Mouse (Mus musculus) hindlimb bud, embryonic 11.5 days (tissue): ENCODE measurements around the gene Zfp90.
"Not testable (repeated sequence)": the region's sequence is repeated elsewhere in the genome, so short reads cannot be mapped to it uniquely, and the experiment has no call there.

ENCODE experiments used
- DNase-seq: peaks from one replicate; pipeline ENCODE4 v3.0.0-alpha.2; 2012; ENCODE audit warnings: low read depth, low spot score; ENCODE audit errors: extremely low spot score

Gene Zfp90

DNA sequence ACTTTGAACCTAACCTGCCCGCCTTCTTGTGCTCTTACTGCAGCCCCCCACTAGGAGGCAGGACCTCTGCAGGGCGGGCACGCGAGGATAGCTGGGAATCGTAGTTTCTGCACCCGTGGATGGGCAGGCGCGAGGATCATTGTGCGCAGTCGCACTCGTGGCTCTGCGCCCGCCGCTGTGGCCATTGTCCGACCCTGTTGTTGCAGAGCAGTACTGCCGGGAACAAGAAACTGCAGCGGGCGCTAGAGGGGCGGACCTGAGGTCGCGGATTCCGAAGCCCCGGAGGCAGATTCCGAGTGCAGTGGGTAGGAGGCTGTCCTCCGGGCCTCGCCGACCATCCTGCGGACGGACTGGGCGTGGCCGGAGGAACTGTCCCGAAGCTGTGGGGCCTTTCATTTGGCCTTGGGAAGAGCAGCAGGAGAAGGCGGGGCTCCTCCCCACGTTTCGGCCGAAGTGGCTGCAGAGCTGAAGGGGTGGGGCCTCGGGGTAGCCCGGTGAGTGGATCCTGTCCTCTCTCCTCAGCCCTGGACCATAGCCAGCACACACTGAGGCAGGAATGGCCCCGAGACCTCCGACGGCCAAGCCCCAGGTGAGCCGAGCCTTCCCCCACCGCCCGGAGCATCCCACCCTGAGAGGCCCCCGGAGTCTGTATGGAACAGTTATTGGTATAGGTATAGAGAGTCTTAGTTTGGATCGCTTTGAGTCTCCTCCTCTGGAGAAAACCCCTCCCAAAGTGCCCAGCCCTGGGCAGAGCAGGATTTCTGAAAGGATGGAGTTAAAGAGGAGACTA is at the start of gene Zfp90:
Gene Zfp90, plus strand, starts transcription at position 146 of the 790 bp plus-strand sequence.
- peak; percentile 81 for DNase-seq

DNA sequence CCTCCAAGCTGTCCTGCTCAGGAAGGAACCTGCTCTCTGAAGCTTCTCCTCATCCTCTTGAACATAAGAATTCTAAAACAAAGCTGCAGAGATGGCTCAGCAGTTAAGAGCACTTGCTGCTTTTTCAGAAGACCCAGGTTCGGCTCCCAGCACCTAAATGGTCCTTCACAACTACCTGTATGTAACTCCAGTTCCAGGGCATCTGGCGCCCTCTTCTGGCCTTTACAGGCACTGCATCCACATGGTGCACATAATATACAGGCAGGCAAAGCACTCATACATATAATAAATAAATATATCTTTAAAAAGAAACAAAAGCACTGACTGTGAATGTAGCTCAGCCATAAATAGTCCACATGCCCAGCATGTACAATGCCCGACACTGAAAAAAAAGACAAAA is 46.6 kb upstream of the Zfp90 start:
- DNase-seq: no peak

DNA sequence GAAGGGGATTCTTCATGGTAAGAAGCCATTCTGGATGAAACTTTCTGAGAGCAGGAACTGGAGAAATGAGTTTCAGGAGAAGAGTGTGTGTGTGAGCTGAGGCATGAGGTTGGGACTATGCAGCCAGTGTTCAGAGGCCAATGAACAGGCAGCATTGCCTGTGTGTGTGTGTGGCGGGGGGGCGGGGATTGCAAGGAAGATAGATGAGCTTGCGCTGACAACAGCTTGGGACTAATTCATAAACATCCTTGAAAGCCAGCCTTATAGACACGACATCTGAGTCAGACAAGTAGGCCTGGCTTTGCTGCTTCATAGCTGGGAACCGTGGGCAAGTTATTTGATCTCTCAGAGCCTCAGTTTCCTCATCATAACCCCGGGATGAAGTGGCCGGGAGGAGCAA is 46.1 kb upstream of the Zfp90 start:
- no peak for DNase-seq

DNA sequence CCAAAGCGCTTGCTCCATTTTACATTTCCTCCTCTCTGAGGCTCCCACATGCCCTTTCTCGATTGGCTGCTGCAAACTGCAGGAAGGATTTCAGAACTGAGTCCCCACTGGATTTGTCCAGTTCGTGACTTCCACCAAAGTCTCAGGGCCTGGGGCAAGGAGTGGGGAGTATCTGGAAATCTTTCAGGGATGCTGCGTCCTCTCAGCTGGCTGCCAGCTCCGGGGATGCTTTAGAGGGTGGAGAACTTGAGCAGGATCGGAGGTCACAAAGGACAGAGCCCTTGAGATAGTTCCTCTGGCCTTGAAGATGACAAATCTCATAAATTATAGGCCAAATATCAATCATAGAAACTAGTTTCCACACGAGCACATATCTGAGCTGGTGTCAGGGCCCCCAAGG is 39.2 kb upstream of the Zfp90 start:
- DNase-seq: no peak

DNA sequence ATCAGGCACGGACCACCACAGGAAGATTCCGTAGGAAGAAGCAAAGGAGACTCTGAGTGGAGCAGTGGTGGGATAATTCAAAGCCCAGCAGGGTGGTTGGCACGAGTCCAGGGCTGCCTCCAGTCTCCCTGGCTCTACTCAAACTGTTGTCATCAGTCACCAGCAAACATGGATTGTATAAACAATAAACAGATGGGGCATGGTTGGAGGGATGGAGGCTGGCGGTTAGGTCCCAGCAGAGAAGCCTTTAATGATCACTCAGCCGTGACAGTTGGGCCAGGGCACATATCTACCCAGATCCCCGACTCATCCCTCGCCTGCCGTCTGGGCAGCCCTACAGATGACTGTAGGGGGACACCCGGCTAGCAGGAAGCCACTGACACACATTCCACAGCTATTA is 38.3 kb upstream of the Zfp90 start:
- no peak for DNase-seq

DNA sequence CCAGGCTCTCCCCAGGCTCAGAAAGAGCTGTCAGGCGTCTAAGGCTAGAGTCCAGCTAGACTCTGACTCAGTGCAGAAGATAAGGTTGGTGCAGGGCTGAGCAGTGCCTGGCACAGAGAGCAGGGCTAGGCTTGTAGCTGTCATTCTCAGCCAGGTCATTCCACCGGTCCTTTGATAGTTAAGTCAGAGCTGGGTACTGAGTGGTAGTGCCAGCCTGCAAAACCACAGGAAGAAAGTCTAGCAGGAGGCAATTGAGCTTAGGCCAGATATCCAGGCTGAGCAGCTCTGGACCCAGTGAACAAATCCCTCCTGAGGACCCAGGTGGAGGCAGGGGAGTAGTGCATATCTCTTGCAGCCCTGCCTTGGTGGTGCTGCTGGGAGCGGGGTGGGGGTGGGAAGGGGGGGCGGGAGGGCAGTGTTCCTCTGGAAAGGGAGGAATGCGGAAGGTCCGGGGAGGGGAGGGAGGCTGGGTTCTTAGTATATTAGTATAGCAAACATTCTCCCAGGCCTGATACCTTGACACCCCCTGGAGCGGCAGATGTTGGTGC is 36.6 kb upstream of the Zfp90 start:
- DNase-seq: no peak

DNA sequence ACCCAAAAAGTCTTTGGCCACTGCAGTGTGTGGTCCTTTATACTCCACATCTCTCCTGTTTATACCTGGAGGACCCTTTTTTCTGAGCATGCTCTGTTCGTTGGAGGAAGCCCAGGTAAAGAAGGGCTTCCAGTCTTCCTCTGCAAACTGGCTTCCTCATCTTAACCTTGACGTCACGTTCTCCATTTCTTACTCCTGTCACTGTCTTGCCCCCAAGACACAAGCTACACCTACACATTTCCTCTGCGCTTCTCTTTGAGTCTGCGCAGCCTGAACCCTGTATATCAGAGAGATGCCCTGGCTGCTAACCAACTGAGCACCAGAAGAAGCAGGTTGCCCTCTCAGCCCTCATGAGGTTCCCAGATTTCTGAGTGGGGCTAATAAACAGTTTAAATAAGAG is 35.8 kb upstream of the Zfp90 start:
- DNase-seq: no peak

DNA sequence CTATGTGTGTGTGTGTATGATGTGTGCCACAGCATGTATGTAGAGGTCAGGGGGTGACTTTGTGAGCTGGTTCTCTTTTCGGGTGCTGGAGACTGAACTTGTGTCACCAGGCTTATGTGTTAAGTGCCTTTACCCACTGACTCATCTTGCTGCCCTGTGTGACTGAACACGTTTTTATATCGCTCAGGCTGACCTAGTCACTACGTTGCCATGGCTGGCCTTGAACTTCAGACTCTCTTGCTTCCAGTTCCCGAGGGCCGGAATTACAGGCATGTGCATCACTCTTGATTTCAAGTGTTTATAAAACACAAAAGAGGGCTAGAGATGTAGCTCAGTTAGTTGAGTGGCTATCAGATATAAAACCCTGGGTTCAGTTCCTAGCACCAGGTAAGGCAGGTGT is 34.1 kb upstream of the Zfp90 start:
- no peak for DNase-seq

DNA sequence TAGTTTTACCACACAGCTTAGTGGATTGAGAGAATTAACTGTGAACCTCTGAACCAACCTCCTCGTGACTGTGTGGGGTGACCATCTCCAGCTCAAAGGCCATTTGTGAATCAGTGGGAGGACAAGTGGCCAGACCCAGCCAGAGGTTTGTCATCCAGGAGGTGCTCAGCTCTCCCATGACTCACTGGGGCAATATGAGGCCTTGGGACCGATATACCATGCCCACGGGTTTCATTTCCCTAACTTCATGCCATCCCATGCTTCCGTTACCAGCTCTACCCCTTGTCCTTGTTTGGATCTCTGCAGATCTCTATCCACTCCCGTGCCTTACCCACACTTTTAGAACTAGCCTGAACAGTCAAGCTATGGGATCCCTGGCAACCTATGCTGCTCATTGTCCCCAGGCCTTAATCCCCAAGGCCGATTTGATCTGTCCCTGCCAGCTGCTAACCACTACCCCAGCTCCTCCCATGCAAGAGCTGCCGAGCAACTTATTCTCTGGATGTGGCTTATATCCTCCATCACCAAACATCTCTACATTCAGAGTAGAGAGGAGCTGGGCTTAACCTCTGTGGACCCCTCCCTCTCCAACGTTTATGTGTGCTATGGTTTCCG is 27.2 kb upstream of the Zfp90 start:
- no peak for DNase-seq

DNA sequence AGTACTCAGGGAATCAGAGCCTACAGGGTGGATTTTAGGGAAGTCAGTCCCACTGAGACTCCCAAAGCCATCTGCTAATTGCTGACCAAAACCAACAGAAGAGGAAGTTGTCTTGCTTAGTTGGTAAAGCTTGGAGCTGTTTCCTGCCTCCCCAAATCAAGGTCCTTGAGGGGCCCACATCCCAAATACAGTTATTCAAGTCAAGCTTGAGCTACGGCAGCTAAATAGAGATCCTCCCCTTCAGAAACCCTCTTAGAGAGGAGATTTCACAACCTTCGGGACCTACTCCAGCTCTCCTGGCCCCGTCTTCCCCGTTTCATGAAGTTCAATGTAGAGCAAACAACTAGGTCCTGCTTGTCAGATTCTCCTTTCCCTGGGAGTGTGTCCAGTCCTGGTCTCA is 20.6 kb upstream of the Zfp90 start:
- DNase-seq: no peak

DNA sequence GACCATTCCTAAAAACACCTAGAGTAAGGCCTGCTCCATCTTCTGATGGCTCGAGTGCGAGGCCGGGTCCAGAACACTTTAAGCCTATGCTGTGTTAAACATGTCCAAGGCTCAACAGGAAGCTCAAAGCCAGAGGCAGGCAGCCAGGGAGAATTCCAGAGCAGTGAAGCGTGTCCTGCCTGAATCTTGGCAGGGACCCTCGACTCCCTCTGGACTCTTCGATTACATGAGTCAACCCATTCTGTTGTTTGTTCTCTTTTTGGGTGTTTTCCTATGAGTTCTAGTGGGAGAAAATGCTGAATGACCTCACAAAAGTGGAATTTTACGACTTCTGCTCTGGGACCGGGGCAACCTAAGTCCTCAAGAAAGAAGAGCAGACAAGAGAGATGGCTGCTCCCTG is 15.4 kb upstream of the Zfp90 start:
- DNase-seq: no peak

DNA sequence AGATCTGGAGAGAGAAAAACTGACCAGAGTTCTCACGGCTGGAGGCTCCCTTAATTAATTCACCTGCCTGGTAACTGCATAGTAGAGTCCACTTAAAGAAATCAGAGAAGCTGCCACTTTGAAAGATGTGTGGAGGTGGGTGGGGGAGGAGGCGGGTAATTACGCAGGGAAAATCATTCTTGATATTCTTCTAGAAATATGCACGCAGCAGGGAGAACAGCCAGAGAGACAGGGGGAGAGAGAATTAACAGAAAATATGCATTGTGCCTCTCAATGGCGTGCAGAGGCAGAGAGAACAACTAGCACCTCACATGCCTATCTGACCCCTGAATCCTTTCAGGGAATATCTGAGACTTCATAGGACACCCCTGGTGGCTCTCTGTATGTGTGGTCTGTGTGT is 14.9 kb upstream of the Zfp90 start:
- DNase-seq: no peak

DNA sequence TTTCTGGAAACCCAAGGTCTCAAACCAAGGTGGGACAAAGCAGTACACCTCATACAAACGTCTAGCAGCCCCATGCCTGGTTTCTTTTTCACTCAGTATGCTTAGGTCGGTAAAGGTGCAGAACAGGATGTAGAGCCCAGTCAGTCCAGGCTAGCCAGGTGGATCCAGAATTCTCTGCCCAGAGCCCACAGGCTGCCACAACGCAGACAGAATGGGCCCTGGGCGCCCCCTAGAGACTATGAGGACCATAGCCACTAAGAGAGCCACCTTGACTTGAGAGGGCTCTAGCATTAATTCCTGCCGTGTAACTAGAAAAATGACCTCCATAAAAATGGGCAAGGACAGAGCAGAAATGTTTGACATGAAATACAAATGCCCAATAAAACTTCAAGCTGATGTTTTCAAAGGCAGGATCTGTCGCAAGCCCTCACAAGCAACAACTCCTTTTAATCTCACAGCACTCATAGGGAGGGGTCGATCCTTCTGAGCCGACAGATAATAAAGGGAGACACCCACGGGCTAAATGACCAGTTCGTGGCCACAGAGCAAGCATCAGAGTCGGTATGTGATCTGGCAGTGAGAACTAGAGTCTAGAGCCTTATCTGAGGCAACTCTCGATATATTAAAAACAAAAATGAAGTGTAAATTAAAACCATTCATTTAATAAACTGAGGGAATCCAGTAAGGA is 11.7 kb upstream of the Zfp90 start:
- DNase-seq: no peak

DNA sequence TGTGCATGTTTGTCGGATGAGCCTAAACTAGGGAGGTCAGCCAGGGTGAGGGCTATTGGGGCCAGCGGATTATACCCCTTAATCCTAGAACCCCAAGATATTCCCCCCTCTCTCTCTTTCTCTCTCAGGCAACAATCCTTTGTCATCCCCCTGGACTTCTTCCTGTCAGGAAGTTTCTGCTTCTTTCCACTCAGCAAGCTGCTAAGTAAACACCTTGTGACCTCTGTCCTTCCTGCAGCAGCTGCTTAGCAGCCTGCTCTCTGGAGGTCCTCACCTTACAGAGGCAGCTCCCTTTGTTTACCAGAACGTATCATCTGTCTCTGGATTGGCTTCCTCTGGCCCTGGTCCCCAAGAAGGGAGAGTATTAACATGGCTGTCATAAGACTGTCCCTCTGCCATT is 10.3 kb upstream of the Zfp90 start:
- no peak for DNase-seq

DNA sequence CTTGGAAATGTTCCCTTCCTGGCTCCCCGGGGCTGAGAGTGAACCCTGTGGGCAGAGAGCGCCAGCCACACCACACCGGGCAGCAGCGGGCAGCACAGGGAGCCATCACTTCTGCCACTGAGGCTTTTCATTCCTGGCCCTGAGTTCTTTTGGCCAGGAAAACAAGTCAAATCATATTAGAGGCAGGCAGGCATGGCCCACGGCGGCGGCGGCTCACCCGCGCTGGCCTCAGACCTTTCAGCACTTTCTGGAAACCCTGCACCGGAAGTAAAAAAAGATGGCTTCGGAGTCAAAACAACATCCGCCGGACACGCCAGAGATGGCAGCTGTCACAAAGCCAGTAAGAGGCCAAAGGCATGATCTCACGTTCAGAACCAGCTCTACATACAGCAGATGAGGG is 9.3 kb upstream of the Zfp90 start:
- no peak for DNase-seq

DNA sequence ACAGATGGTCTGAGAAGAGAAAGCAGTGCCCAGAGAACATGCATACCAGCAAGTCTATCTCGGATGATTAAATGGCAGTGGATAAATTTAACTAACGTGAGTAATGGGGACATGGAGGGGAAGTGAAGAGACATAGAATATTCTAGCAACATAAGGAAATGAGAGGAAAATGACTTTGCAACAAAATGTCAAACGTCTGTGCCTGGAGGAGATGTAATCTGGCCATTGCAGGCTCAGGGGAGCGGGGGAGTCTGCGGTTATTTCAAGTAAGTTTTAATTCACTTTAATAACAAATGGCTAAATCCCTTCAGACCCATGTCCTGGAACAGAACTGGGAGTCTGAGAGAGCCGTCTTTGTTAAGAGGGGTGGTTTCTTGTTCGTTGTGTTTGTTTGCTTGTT is 5.1 kb upstream of the Zfp90 start:
- no peak for DNase-seq

DNA sequence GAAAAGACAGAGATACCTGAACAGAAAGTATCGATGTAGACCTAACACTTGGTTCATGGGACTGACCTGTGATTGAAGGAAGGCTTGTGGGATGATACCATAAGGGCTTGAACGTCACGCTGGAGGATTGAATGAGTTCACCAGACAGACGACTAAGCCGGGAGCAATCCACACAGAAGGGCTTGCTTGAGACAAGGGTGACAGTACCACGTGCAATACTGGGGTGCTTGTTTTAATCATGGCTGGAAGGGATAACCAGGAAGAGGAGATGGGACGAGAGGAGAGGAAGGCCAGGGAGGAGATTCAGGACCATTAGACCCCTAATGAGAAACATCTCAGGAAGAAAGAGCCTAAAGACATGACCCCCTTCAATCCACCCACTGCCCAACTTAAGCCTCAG is 4.6 kb upstream of the Zfp90 start:
- DNase-seq: no peak

DNA sequence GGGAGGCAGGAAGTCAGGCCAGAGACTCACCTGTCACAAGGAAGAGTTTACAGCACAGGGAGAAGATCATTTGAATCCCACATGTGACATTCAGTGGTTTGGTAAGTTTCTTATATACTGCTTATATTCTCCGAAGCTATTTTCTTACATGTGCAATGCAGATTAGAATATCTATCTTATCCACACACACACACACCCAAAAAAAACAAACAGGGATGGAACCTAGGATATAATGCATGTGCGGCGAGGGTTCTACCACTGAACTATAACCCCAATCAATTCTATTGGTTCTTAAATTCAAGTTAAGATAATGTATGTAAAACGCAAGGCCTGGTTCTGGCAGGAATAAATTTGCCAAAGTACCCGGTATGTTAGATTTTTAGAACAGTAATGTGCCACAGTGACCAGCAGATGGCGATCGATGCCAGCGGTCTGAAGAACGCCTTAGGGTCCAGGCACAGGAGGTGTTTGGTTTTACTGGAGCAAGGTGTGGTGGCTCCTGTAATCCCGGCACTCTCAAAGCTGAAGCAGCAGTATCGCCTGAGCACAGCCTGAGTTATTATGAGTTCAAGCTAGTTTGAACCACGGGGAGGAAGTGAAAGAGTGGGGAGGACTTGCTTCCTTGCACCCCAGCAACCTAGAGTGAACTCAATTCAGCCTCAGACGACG is 3.2 kb upstream of the Zfp90 start:
- peak; percentile 50 for DNase-seq

DNA sequence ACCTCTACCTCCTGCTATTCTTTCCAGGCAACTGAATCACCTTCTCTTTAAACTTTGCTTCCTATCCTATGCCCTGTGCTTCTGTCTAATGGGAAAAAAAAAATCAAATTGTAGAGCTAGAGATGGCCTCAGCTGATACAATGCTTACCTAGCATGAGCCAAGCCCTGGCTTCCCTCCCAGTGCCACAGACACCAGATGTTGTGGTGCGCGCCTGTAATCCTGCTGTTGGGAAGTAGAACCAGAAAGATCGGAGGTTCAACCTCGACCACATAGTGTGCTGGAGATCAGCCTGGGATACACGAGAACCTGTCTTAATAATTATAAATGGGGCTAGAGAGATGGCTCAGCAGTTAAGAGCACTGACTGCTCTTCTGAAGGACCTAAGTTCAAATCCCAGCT is 2.6 kb downstream of the Zfp90 start:
- no peak for DNase-seq

DNA sequence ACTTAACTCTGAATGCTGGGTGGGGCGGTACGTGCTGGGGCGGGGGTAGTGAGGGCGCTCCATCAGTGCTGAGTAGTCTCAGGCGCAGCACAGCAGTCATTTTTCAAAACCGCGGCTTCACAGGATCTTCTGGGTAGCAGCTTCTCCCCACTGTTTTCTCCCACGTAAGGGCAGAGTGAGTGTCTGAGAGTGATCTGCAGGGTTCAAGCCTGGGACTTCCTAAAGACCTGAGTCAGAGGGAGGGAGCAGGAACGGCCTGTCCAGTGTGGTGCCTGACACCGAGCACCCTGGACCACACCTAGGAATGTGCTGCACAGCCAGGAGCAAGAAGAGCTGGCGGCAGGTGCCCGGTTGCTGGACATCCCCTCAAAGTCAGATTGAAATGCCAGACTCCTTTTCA is 16.0 kb downstream of the Zfp90 start:
- no peak for DNase-seq

DNA sequence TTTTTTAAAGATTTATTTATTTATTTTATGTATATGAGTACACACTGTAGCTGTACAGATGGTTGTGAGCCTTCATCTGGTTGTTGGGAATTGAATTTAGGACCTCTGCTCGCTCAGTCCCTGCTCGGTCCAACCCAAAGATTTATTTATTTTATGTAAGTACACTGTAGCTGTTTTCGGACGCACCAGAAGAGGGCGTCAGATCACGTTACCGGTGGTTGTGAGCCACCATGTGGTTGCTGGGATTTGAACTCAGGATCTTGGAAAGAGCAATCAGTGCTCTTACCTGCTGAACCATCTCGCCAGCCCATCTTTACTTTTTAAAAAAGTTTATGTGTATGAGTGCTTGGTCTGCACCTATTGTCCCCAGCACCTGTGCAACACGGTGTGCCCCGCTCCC is 16.8 kb downstream of the Zfp90 start:
- not testable (repeated sequence) for DNase-seq
